In genomic region chr4:82643022-82643733, GRCm38 (mm10) we compare ENCODE assay signal across 8 mouse cellular contexts.
A peak's percentile ranks its signal among the peaks of the same experiment; 100 is the strongest.
DNase-seq lines count a peak whose midpoint lies in the region; ATAC-seq and TF ChIP-seq lines count a peak whose summit lies in the region.

No protein-coding gene starts in this region.

- no peak overlapping the region for H3K4me3 ChIP-seq in forebrain, embryonic 10.5 days
- H3K4me3 ChIP-seq in intestine, postnatal 0 days (ENCODE audit: low read depth, low read length), result no peak overlapping the region

- peak; percentile 20 to 37 for DNase-seq in left cerebral cortex, adult 18-20 months (ENCODE audit: low spot score in 2 of 2)
- DNase-seq in left cerebral cortex, adult 11 months (ENCODE audit: low spot score), result no peak
- peak; percentile 13 for DNase-seq in adipocyte (ENCODE audit: low spot score)
- peak; percentile 27 for DNase-seq in forebrain, embryonic 10.5 days (ENCODE audit: extremely low spot score, low spot score)
- no peak for DNase-seq in spleen, postnatal 4 days (ENCODE audit: low spot score in 2 of 2)

- H3K36me3 ChIP-seq in forebrain, embryonic 10.5 days (replicated peaks), result no peaks in the 10 kb centered on the region
- no peaks in the 10 kb centered on the region for H3K36me3 ChIP-seq in intestine, postnatal 0 days (ENCODE audit: control insufficient read depth, insufficient read depth)

- WGBS in forebrain, embryonic 10.5 days, result 71% methylated on average over 6 of the region's 6 CpGs
- 58% methylated on average over 6 of the region's 6 CpGs for WGBS in intestine, postnatal 0 days

- peak overlapping the region; percentile 21; the same call in 1 of the 2 replicates for H3K27ac ChIP-seq in forebrain, embryonic 10.5 days
- no peak overlapping the region for H3K27ac ChIP-seq in intestine, postnatal 0 days (ENCODE audit: low read depth, low read length)

- no peak overlapping the region for H3K4me2 ChIP-seq in intestine, postnatal 0 days (replicated peaks; ENCODE audit: low read depth)

- no peaks in the 10 kb centered on the region for H3K9me3 ChIP-seq in forebrain, embryonic 10.5 days
- H3K9me3 ChIP-seq in intestine, postnatal 0 days (ENCODE audit: control insufficient read depth), result no peaks in the 10 kb centered on the region

- ATAC-seq in intestine, postnatal 0 days, result no peak
- ATAC-seq in megakaryocyte-erythroid progenitor cell, adult 5-6 weeks (replicated peaks; ENCODE audit: low FRiP score, low TSS enrichment, poor library complexity, severe bottlenecking), result peak; percentile 85
- ATAC-seq in activated CD4-positive, CD25-positive, alpha-beta regulatory T cell, adult 4 months, result no peak

- no peak overlapping the region for H3K9ac ChIP-seq in intestine, postnatal 0 days (ENCODE audit: low read depth, low read length)

- TF ChIP-seq CTCF in intestine, postnatal 0 days (IDR thresholded peaks at IDR 0.05; ENCODE audit: low read depth), result peak; percentile 80

- no peaks in the 10 kb centered on the region for H3K4me1 ChIP-seq in forebrain, embryonic 10.5 days
- H3K4me1 ChIP-seq in intestine, postnatal 0 days (replicated peaks; ENCODE audit: control insufficient read depth, insufficient read depth, low read length), result no peaks in the 10 kb centered on the region

- no peaks in the 10 kb centered on the region for H3K27me3 ChIP-seq in forebrain, embryonic 10.5 days (ENCODE audit: poor library complexity, severe bottlenecking)
- no peaks in the 10 kb centered on the region for H3K27me3 ChIP-seq in intestine, postnatal 0 days (replicated peaks; ENCODE audit: control insufficient read depth, insufficient read depth, low read length)

Comparison
In these comparisons a context has a peak if more than half of its experiments do, and no peak if none do; other contexts are left out.
1. DNase-seq: peak in left cerebral cortex, adult 18-20 months (2 of 2), adipocyte (single experiment) and forebrain, embryonic 10.5 days (single experiment); none in left cerebral cortex, adult 11 months (single experiment) and spleen, postnatal 4 days (0 of 2).